Mouse (Mus musculus): ENCODE data around the gene D6Ertd527e. TPM values are rescaled to one million over a fixed set of nuclear protein-coding genes. Genes with fewer than 3 reads are reported as not detected.

Gene D6Ertd527e
- total RNA-seq, 2 experiments from 2014 or later: not detected

DNA sequence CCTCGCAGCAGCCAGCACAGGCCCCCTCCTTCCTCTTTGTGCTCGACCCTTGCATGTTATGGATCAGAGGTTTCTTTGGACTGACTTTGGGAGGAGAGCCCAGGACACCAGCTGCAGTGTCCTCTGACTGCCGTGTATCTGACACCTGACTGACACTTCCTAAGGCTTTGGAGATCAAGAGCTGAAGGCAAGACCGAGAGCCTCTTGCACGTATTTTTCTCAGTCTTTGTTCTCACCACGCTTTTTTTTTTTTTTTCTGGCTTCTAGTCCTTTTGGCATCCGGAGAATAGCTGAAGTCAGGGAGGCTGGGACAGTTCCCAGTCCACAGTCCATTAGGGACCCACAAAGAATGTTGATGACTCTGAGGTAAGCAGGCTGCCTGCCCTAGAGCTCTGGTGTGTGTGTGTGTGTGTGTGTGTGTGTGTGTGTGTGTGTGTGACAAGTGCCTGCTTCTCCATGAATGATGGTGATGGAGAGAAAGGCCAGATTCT, 2.1 kb upstream of the D6Ertd527e start:
- ATAC-seq (replicated peaks; ENCODE audit: low FRiP score, poor library complexity, severe bottlenecking): no peak

DNA sequence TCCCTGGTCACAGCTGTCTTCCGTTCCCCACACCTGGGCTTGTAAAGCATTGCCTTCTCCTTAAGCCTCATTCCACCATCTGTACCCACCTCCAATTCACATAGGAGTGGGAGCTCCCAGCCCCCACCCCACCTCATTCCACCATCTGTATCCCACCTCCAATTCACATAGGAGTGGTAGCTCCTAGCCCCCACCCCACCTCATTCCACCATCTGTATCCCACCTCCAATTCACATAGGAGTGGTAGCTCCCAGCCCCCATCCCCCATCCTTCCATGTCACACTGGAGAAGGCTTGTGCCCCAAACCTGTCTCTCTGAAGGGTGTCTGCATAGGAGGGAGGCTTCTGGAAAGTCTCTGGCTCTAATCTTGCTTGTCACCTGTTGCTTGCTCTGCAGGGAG, 1.2 kb upstream of the D6Ertd527e start:
- no peak for ATAC-seq (replicated peaks; ENCODE audit: low FRiP score, poor library complexity, severe bottlenecking)

DNA sequence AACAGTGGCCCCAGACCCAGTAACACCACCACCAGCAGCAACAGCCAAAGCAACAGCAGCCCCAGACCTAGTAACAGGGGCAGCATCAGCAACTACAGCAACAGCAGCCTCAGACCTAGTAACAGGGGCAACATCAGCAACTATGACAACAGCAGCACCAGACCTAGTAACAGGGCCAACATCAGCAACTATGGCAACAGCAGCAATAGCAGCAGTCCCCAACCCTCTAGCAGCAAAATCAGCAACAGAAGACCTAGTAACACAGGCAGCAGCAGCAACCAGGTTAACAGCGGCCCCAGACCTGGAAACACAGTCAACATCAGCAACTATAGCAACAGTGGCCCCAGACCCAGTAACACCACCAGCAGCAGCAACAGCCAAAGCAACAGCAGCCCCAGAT, 6.9 kb downstream of the D6Ertd527e start:
- no peak for ATAC-seq (replicated peaks; ENCODE audit: low FRiP score, poor library complexity, severe bottlenecking)

DNA sequence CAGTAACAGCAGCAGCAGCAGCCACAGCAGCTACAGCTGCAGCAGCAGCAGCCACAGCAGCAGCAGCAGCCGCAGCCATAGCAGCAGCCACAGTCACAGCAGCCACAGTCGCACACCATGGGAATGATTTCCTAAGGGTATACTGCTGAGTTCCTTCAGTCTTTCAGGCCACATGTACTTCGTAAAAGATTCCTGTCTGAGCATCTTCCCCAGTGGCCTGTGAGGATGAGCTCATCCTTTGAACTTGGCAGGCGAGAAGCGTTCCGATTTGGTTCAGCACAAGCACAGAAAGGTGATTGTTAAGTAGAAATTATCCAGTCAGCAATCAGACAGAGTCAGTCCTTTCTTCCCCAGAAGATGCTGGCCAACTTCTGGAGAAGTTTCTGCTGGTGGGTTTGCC, 7.6 kb downstream of the D6Ertd527e start:
- ATAC-seq (replicated peaks; ENCODE audit: low FRiP score, poor library complexity, severe bottlenecking): no peak

DNA sequence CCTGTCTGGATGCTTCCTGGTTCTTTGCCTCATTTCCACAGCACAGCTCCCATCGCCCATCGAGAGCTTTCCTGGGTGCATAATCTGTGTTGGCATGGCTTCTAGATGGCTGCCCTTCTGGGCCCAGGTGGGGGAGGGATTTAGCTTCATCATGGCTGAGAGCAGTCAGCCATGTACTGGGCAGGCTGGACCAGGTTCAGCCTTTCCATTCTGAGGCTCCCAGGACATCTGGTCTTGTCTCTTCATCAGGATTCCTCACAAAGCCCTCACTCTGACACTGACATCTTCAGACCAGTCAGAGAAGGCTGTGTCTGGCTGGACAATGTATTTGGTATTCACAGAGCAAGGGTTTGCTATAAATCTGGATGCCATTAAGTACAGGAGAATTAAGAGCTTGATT, 11.4 kb downstream of the D6Ertd527e start:
- ATAC-seq (replicated peaks; ENCODE audit: low FRiP score, poor library complexity, severe bottlenecking): no peak

DNA sequence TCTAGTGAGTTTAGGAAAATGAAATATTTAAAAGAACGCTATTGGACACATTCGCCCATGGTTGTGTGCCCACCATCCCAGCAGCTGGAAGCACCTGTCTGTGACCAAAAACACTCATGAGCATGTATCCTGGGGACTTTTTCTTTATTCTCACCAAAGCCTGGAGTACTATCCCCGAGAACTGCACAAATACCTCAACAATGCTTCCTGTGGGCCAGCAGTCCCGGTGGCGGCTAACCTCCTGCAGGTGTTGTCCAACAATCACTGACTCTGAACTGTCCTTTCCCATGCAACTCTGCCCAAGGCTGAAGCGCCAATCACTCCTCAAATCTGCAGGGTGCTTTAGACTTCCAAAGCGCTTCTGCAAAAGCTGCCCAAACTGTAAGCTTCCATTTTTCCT, 12.1 kb downstream of the D6Ertd527e start:
- no peak for ATAC-seq (replicated peaks; ENCODE audit: low FRiP score, poor library complexity, severe bottlenecking)

DNA sequence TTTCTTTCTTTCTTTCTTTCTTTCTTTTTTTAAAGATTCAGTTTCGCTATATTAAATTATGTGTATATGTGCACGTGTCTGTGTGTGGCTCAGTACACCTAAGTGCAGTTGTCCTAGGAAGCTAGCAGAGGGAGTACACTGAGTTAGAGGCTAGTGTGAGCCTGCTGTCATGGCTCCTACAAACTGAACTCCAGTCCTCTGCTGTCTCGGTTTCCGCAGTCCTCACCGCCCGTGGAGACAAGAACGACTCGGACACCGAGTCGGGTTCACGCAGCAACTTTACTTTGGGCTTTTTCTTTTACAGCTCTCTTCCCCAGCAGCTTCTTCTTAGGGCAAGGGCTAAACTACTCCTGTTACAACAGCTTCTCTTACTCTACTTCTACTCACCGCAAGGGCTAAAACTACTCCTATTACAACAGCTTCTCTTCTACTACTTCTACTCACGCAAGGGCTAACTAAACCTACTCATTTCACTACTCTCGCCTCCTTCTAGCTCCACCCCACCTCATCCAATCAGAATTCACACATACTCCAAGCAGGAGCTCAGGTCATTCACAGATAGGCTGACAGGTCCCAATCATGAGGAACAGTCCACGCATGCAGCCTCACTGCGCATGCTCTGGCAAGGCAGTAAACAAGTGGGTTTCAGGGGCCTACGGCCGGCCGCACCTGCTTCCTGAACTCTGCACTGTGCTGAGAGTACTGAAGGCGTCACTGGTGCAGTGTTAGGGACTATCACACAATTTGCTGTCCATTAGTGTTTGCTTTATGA, 14.7 kb downstream of the D6Ertd527e start:
- ATAC-seq (replicated peaks; ENCODE audit: low FRiP score, poor library complexity, severe bottlenecking): no peak

DNA sequence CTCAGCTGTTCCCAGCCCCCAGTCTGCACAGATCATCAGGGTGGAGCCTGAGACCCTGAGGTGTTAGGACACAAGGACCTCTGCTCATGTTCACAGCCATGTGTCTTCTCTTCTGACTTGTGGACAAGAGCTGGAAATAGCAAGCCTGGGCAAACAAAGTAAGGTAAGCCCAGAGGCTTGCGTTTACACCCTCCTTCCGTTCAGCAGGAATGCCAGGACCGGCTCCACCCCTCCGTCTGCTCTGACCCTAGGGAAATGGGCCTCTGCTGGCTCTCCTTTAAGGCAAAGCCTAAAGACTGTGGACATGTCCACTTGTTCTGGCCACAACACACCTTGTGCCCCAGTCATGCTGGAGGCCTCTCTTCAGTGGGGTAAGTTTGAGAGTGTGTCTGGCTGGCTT, 15.4 kb downstream of the D6Ertd527e start:
- ATAC-seq (replicated peaks; ENCODE audit: low FRiP score, poor library complexity, severe bottlenecking): no peak

DNA sequence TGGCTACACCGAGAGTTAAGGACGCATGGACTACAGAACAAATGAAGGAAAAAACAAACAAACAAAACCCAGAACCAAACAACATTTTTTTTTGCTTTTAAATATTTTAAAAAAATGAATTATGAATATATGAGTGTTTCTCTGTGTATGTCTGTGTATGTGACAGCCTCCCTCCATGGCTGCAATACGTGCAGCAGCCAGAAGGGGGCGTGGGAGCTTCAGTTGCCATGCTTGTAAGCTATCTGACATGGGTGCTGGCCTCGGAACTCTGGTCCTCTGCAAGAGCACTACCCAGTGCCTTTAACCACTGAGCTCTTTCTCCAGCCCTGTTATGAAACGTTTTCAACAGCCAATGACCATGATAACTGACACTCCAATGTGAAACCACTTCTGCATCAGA, 16.1 kb downstream of the D6Ertd527e start:
- ATAC-seq (replicated peaks; ENCODE audit: low FRiP score, poor library complexity, severe bottlenecking): no peak

DNA sequence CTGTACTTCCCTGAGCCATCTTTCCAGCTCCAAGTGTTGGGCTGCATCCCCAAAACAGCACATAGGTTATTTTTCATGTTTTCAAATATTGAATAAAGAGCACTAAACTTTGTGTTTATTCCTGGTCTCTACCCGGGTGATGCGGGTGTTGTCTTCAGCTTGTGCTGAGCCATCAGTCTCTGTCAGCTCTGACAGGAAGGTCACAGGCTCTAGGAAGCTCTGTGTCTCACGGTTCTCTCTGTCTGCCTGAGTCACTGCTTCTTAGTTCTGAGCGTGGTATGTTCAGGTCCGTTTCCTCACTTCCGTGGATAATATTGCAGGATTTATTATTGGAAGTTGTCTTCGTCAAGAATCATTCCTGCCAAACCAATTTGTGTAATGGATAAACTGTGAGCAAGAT, 17.4 kb downstream of the D6Ertd527e start:
- no peak for ATAC-seq (replicated peaks; ENCODE audit: low FRiP score, poor library complexity, severe bottlenecking)

DNA sequence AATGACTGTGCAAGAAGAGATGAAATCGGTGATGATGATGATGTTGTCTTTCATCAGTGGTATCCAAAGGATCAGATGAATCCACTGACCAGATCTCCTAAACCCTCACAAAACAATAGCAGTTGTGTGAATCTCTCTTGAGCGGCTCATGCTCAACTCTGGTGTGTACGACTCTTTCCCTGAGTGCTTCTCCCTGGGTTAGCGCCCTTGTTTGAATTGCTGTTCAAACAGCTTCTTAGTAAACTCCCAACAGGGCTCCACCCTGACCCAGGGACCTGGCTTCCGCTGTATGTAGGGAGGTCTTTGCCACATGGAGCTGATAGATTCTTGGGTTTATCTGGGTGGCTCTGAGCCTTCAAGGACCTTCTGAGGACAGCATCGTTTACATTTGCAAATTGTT, 18.9 kb downstream of the D6Ertd527e start:
- no peak for ATAC-seq (replicated peaks; ENCODE audit: low FRiP score, poor library complexity, severe bottlenecking)

DNA sequence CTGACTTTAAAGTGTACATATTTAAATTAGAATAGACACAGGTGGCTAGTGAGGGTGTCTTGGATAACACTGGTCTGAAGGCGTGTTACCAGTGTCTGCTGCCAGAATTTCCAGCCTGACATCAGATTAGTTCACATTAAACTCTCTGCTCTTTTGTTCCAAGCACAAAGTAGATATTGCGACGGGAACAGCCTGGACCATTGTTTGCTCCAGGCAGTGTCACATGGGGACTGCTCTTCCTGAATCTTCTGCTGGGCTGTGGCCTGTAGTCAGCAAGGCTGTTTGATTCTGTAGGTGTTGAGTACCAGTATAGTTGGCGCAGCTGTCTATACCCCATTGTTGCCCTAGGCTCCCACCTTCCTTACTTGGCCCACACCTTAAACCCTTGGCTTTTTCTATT, 19.4 kb downstream of the D6Ertd527e start:
- no peak for ATAC-seq (replicated peaks; ENCODE audit: low FRiP score, poor library complexity, severe bottlenecking)

DNA sequence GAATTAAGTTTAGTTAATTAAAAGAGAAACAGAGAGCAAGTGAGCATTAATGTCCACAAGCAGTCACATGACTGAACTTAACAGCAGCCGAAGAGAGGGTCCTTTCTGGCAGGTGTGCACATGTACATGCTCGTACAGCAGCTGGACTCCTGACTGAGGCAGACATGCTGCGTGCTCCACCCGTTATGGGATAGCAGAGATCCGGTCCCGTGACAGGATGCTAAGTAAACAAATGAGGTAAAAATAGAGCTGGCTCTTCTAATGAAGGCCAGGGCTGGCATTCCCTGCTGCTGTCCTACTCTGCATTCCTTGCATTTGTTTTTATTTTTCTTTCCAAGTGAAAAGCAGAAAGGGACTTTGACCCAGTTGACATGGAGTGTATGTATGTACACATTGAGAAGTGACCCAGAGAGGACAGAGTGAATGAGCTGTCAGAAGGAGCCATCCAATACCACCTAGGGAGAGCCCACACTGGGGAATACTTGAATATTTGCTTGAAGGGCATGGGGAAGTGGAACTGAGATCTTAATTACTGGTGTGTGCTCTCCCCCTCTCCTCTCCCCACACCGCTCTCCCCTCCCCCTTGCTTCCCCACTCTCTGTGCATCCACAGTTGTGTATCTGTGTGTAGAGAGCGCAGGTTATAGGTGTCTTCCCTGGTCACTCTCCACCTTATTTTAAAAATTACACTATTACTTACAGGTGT, 22.7 kb downstream of the D6Ertd527e start:
- ATAC-seq (replicated peaks; ENCODE audit: low FRiP score, poor library complexity, severe bottlenecking): no peak

DNA sequence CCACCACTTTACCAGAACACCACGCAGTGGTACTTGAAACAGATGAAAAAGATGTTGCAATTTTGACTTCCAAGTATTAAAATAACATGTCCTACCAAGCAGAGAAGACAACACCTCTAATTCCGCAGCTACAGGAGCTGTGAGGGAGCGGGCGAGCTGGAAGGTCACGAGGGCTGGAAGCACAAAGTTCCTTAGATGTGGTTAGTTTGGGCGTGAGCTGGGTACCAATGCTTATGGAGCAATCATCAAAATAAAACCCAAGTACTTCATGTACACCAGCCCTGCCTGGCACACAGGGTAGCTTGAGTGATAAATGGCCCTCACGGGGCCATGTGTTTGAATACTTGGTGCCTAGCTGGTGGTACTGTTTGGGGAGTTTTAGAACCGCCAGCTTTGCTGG, 25.3 kb downstream of the D6Ertd527e start:
- ATAC-seq (replicated peaks; ENCODE audit: low FRiP score, poor library complexity, severe bottlenecking): no peak

DNA sequence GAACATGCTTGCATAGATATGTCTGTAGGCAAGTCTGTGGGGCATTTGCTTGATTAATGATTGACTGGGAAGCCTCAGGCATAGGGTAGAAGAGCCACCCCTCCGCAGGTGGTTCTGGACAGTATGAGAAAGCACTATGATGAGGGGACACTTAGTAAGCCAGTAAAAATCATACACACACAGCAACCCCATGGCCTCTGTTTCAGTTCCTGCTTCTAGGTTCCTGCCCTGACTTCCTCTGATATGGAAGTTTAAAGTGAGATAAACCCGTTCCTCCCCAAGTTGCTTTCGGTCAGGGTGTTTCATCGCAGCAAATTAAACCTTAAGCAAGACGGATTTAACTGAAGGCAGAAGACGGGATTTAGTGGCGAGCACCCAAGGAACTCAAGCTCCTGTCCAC, 26.1 kb downstream of the D6Ertd527e start:
- ATAC-seq (replicated peaks; ENCODE audit: low FRiP score, poor library complexity, severe bottlenecking): no peak

DNA sequence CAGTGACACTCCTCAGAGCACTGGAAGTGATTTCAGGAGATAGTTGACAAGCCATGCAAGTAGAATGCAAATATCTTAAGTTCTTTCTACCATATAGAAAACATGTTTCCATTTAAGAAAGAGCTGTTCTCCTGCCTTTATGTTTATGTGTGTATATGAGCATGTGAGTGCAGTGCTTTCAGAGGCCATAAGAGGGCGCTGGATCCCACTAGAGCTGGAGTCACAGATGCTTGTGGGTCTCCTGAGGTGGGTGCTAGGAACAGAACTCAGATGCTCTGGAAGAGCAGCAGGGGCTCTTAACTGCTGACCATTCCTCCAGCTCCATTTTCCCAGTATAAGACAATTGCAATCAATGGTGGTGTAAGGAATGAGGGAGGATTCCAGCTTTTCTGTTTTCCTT, 26.5 kb downstream of the D6Ertd527e start:
- ATAC-seq (replicated peaks; ENCODE audit: low FRiP score, poor library complexity, severe bottlenecking): no peak

DNA sequence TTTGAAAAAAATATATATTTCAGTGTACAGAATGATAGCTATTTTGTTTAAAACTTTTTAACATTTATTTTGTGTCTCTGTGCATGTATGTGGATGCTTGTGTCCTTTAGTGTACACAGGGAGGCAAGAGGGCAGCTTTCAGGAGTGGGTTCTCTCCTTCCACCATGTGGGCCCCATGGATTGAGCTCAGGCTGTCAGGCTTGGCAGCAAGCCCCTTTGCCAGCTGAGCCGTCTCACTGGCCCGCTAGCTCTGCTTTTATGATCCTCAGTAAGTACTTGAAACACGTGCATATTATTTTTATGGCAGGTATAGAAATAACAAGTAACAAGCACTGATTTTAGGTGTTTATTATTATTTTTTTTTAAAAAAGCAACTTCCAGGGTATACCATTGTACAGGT, 29.0 kb downstream of the D6Ertd527e start:
- no peak for ATAC-seq (replicated peaks; ENCODE audit: low FRiP score, poor library complexity, severe bottlenecking)

DNA sequence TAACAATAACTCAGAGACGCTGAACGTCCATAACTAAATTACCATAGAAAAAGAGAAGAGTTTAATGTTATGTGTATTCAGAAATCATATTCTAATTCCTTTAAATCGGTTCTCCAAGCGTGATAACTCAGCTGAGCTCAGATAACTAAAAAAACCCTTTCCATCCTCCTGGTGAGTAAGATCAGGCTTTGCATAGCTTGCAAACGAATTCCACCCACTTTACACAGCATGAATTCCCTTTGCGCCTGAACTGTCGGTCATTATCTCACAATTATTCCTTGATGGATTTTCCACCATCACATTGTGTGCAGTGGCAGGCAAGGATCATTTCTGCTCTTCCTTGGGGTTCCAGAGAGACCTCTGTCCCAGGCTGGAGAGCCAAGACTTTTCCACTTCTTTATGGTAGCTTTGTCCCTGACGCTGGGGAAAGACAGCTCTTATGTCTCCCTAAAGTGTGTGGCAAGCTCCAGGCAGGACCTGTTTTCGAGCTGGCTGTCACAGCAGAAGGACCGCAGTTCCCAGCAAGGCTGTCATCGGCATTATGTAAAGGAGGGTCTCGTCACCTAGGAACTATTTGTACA, 29.5 kb downstream of the D6Ertd527e start:
- ATAC-seq (replicated peaks; ENCODE audit: low FRiP score, poor library complexity, severe bottlenecking): no peak

DNA sequence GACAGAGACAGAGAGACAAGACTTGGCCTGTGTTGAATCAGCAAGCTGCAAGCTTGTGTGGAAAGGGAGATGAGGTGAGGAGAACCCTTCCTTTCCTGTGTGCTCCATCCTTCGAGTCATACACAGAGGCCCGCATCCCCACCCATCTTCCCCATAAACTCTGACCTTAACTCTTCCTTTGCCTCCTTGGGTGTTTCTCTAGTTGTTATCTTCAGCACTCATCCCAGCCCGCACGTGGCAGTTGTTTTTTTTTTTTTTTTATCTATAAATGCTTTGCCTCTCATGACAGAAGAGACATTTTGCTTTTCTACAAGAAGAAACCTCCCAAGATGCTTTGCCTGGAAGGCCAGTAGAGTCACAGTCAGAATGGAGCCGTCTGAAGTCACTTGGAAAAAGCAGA, 33.9 kb downstream of the D6Ertd527e start:
- ATAC-seq (replicated peaks; ENCODE audit: low FRiP score, poor library complexity, severe bottlenecking): no peak

DNA sequence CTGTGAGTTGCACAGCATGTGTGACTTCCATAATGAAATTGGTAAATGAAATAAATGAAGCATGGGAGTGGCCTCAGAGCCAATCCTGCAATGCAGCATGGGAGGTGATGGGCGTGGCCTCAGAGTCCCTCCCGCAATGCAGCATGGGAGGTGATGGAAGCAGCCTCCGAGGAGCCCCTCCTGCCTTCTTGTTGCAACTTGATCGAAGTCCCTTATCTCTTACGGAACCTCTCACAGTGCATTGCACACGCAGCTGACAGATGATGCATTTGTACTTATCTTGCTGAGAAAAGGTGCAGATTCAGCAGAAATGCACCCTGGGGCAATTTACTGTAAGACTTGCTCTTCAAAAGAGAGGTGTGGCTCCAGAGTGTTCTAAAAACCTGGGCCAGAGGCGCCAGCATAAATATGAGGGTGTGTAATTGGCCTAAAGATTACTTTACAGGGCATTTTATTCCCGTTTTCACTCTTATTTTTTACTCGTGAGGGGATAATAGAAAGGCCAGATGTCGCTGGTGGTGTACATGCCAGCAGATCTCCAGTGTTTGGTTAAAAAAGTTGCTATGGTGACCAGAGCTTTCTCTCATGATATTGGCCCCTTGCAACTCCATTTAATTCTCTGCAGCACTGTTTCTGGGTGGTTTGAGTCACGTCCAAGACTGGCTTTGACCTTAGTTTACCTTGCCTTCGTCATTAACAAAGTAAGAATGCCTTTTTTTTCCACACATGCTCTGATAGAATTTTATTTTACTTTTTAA, 35.4 kb downstream of the D6Ertd527e start:
- ATAC-seq (replicated peaks; ENCODE audit: low FRiP score, poor library complexity, severe bottlenecking): peak; percentile 50

Measured in erythroid progenitor cell, adult 5-6 weeks (primary cell).